16 mouse cellular contexts compared by ENCODE assay signal in genomic region chrX:103366201-103366600, GRCm38 (mm10). TPM values are rescaled to one million over a fixed set of nuclear protein-coding genes. Genes with fewer than 3 reads are reported as not detected.
DNase-seq lines count a peak whose midpoint lies in the region; ATAC-seq and TF ChIP-seq lines count a peak whose summit lies in the region.
"Had no signal": no experiment of that assay in that cellular context is flagged by ENCODE, and none has a peak within 500 bp of the region (broad histone marks: within the 10 kb centered on the region; RNA-seq: fewer than 3 reads in every experiment).

No protein-coding gene starts in this region.

- no peak overlapping the region for H3K9ac ChIP-seq in hindbrain, postnatal 0 days (replicated peaks; ENCODE audit: low read length)
- no peak overlapping the region for H3K9ac ChIP-seq in hindbrain, embryonic 13.5 days
- H3K9ac ChIP-seq in neural tube, embryonic 11.5 days (ENCODE audit: low read length): no peak overlapping the region
- H3K9ac ChIP-seq in midbrain, postnatal 0 days (replicated peaks; ENCODE audit: low read length, poor library complexity, severe bottlenecking): no peak overlapping the region
- H3K9ac ChIP-seq: limb, embryonic 15.5 days; neural tube, embryonic 13.5 days had no signal

- no peaks in the 10 kb centered on the region for H3K4me1 ChIP-seq in hindbrain, postnatal 0 days (ENCODE audit: insufficient read depth, low read length)
- H3K4me1 ChIP-seq in hindbrain, embryonic 13.5 days (replicated peaks): 0 out of 2 replicates have a peak, but pooled peaks cover 3% of the 10 kb centered on the region
- H3K4me1 ChIP-seq in neural tube, embryonic 11.5 days (ENCODE audit: control insufficient read depth, insufficient read depth, low read length): no peaks in the 10 kb centered on the region
- no peaks in the 10 kb centered on the region for H3K4me1 ChIP-seq in midbrain, postnatal 0 days (ENCODE audit: insufficient read depth, low read length)
- H3K4me1 ChIP-seq: limb, embryonic 15.5 days had no signal

- no peaks in the 10 kb centered on the region for H3K27me3 ChIP-seq in hindbrain, postnatal 0 days (ENCODE audit: insufficient read depth, low read length)
- peaks cover 44% of the 10 kb centered on the region for H3K27me3 ChIP-seq in hindbrain, embryonic 13.5 days
- H3K27me3 ChIP-seq in neural tube, embryonic 11.5 days (ENCODE audit: control insufficient read depth, insufficient read depth, low read length): peaks cover 7% of the 10 kb centered on the region
- H3K27me3 ChIP-seq in midbrain, postnatal 0 days (ENCODE audit: insufficient read depth, low read length): peaks cover 4% of the 10 kb centered on the region; the same call in 1 of the 2 replicates
- H3K27me3 ChIP-seq: limb, embryonic 15.5 days had no signal

- TF ChIP-seq CTCF in hindbrain, postnatal 0 days (IDR thresholded peaks at IDR 0.05; ENCODE audit: low read depth): no peak
- no peak for TF ChIP-seq CTCF in midbrain, postnatal 0 days (IDR thresholded peaks at IDR 0.05)

- DNase-seq in hindbrain, postnatal 0 days (ENCODE audit: low spot score): peak; percentile 48
- peak; percentile 12 for DNase-seq in neural tube, embryonic 11.5 days (ENCODE audit: low spot score)
- DNase-seq in neural tube, embryonic 10.5 days (ENCODE audit: extremely low spot score, low spot score): no peak
- peak; percentile 35 for DNase-seq in adrenal gland, adult 8-10 months
- DNase-seq in midbrain, postnatal 0 days (ENCODE audit: low spot score): peak; percentile 58
- no peak for DNase-seq in T-cell, adult 2 months (ENCODE audit: low spot score)
- no peak for DNase-seq in yolk sac, embryonic 10.5 days (ENCODE audit: low spot score)
- DNase-seq: cerebellum, postnatal 36 days; heart, adult 11 months; kidney, postnatal 4 days had no signal

- ATAC-seq in hindbrain, postnatal 0 days: no peak
- no peak for ATAC-seq in hindbrain, embryonic 13.5 days (ENCODE audit: low FRiP score)
- ATAC-seq in neural tube, embryonic 11.5 days (ENCODE audit: insufficient read depth, low FRiP score, low TSS enrichment): no peak
- ATAC-seq in midbrain, postnatal 0 days (ENCODE audit: low FRiP score): no peak

- H3K9me3 ChIP-seq in hindbrain, postnatal 0 days (ENCODE audit: low read length): no peaks in the 10 kb centered on the region
- no peaks in the 10 kb centered on the region for H3K9me3 ChIP-seq in hindbrain, embryonic 13.5 days
- H3K9me3 ChIP-seq in neural tube, embryonic 11.5 days (ENCODE audit: control insufficient read depth, low read length): no peaks in the 10 kb centered on the region
- no peaks in the 10 kb centered on the region for H3K9me3 ChIP-seq in midbrain, postnatal 0 days (ENCODE audit: low read length)
- H3K9me3 ChIP-seq: limb, embryonic 15.5 days; neural tube, embryonic 13.5 days had no signal

- no peak overlapping the region for H3K27ac ChIP-seq in hindbrain, postnatal 0 days
- no peak overlapping the region for H3K27ac ChIP-seq in hindbrain, embryonic 13.5 days
- no peak overlapping the region for H3K27ac ChIP-seq in neural tube, embryonic 11.5 days (ENCODE audit: low read depth, low read length)
- H3K27ac ChIP-seq in midbrain, postnatal 0 days (ENCODE audit: low read depth, low read length): no peak overlapping the region
- H3K27ac ChIP-seq: limb, embryonic 15.5 days; neural tube, embryonic 13.5 days had no signal

- H3K36me3 ChIP-seq in hindbrain, postnatal 0 days (ENCODE audit: insufficient read depth, low read length): no peaks in the 10 kb centered on the region
- no peaks in the 10 kb centered on the region for H3K36me3 ChIP-seq in hindbrain, embryonic 13.5 days
- H3K36me3 ChIP-seq in neural tube, embryonic 11.5 days (ENCODE audit: control insufficient read depth, insufficient read depth, low read length): no peaks in the 10 kb centered on the region
- no peaks in the 10 kb centered on the region for H3K36me3 ChIP-seq in midbrain, postnatal 0 days (ENCODE audit: insufficient read depth, low read length)
- H3K36me3 ChIP-seq: limb, embryonic 15.5 days; neural tube, embryonic 13.5 days had no signal

- no peak overlapping the region for H3K4me2 ChIP-seq in hindbrain, postnatal 0 days (ENCODE audit: low read depth, low read length)
- no peak overlapping the region for H3K4me2 ChIP-seq in hindbrain, embryonic 13.5 days
- no peak overlapping the region for H3K4me2 ChIP-seq in neural tube, embryonic 11.5 days (ENCODE audit: low read depth)
- H3K4me2 ChIP-seq in midbrain, postnatal 0 days (ENCODE audit: low read depth, low read length, poor library complexity, severe bottlenecking): no peak overlapping the region
- H3K4me2 ChIP-seq: limb, embryonic 15.5 days; neural tube, embryonic 13.5 days had no signal

- H3K4me3 ChIP-seq in hindbrain, postnatal 0 days (ENCODE audit: low read length): no peak overlapping the region
- no peak overlapping the region for H3K4me3 ChIP-seq in hindbrain, embryonic 13.5 days
- no peak overlapping the region for H3K4me3 ChIP-seq in neural tube, embryonic 11.5 days (ENCODE audit: low read depth, low read length)
- H3K4me3 ChIP-seq in midbrain, postnatal 0 days (ENCODE audit: low read depth, low read length): no peak overlapping the region
- H3K4me3 ChIP-seq: limb, embryonic 15.5 days; neural tube, embryonic 13.5 days had no signal

- 36% methylated on average over 5 of the region's 5 CpGs for WGBS in hindbrain, postnatal 0 days
- WGBS in hindbrain, embryonic 13.5 days: 33% methylated on average over 5 of the region's 5 CpGs
- 54% methylated on average over 5 of the region's 5 CpGs for WGBS in neural tube, embryonic 11.5 days
- 49% methylated on average over 5 of the region's 5 CpGs for WGBS in midbrain, postnatal 0 days

RNA-seq across cellular contexts. Expression of gene Chic1, which starts 9.9 kb away (rescaled TPM):
- 8.1 and 8.7 TPM in 2 replicates for total RNA-seq in hindbrain, postnatal 0 days (2014; rRNA removed)
- polyA plus RNA-seq in hindbrain, postnatal 0 days (2015; fragmentation: Nextera tagmentation; extraction: Ambion mirVana): 4.5 and 4.9 TPM in 2 replicates
- polyA plus RNA-seq in hindbrain, embryonic 13.5 days (2015; fragmentation: Nextera tagmentation; extraction: Ambion mirVana): 8.8 and 9.4 TPM in 2 replicates
- polyA plus RNA-seq in neural tube, embryonic 11.5 days (2014; fragmentation: Nextera tagmentation; extraction: Ambion mirVana): 5.3 and 5.6 TPM in 2 replicates
- 10 to 100 TPM in 2 of 4 experiments, 1 to 10 TPM in 2; 7.5 to 11.9 (median 9.9) TPM for total RNA-seq in adrenal gland, adult 8-10 months (2022)
- total RNA-seq in midbrain, postnatal 0 days (2014; rRNA removed): 9.7 and 13.7 TPM in 2 replicates
- polyA plus RNA-seq in midbrain, postnatal 0 days (2015; fragmentation: Nextera tagmentation; extraction: Ambion mirVana): 3.3 and 5.1 TPM in 2 replicates

RNA-seq across cellular contexts. Expression of gene Cdx4, which starts 45.0 kb away (rescaled TPM):
- not detected in 2 replicates for total RNA-seq in hindbrain, postnatal 0 days (2014; rRNA removed)
- polyA plus RNA-seq in hindbrain, postnatal 0 days (2015; fragmentation: Nextera tagmentation; extraction: Ambion mirVana): not detected in 2 replicates
- polyA plus RNA-seq in hindbrain, embryonic 13.5 days (2015; fragmentation: Nextera tagmentation; extraction: Ambion mirVana): not detected in 2 replicates
- polyA plus RNA-seq in neural tube, embryonic 11.5 days (2014; fragmentation: Nextera tagmentation; extraction: Ambion mirVana): not detected in 2 replicates
- total RNA-seq in adrenal gland, adult 8-10 months (2022): not detected
- not detected in 2 replicates for total RNA-seq in midbrain, postnatal 0 days (2014; rRNA removed)
- not detected in 2 replicates for polyA plus RNA-seq in midbrain, postnatal 0 days (2015; fragmentation: Nextera tagmentation; extraction: Ambion mirVana)
- polyA plus RNA-seq: limb, embryonic 15.5 days; neural tube, embryonic 13.5 days; small intestine, adult 2 months; testis, adult 2 months had no signal

RNA-seq across cellular contexts. Expression of gene Tsx, which starts 48.1 kb away (rescaled TPM):
- not detected in 2 replicates for total RNA-seq in hindbrain, postnatal 0 days (2014; rRNA removed)
- polyA plus RNA-seq in hindbrain, postnatal 0 days (2015; fragmentation: Nextera tagmentation; extraction: Ambion mirVana): 0.43 TPM in 1 of 2 replicates, not detected in the other
- polyA plus RNA-seq in hindbrain, embryonic 13.5 days (2015; fragmentation: Nextera tagmentation; extraction: Ambion mirVana): 0.43 TPM in 1 of 2 replicates, not detected in the other
- 0.29 and 0.82 TPM in 2 replicates for polyA plus RNA-seq in neural tube, embryonic 11.5 days (2014; fragmentation: Nextera tagmentation; extraction: Ambion mirVana)
- total RNA-seq in adrenal gland, adult 8-10 months (2022): under 1 TPM in 3 of 4 experiments, not detected in 1; 0.52 to 0.89 (median 0.62) TPM
- total RNA-seq in midbrain, postnatal 0 days (2014; rRNA removed): not detected in 2 replicates
- polyA plus RNA-seq in midbrain, postnatal 0 days (2015; fragmentation: Nextera tagmentation; extraction: Ambion mirVana): 0.20 and 0.21 TPM in 2 replicates

RNA-seq across cellular contexts. Expression of gene Gm26992, which starts 55.6 kb away (rescaled TPM):
- total RNA-seq in hindbrain, postnatal 0 days (2014; rRNA removed): not detected in 2 replicates
- not detected in 2 replicates for polyA plus RNA-seq in hindbrain, postnatal 0 days (2015; fragmentation: Nextera tagmentation; extraction: Ambion mirVana)
- not detected in 2 replicates for polyA plus RNA-seq in hindbrain, embryonic 13.5 days (2015; fragmentation: Nextera tagmentation; extraction: Ambion mirVana)
- not detected in 2 replicates for polyA plus RNA-seq in neural tube, embryonic 11.5 days (2014; fragmentation: Nextera tagmentation; extraction: Ambion mirVana)
- not detected for total RNA-seq in adrenal gland, adult 8-10 months (2022)
- 2.0 TPM in 1 of 2 replicates, not detected in the other for total RNA-seq in midbrain, postnatal 0 days (2014; rRNA removed)
- 0.63 TPM in 1 of 2 replicates, not detected in the other for polyA plus RNA-seq in midbrain, postnatal 0 days (2015; fragmentation: Nextera tagmentation; extraction: Ambion mirVana)
- total RNA-seq: ES-E14 had no signal
- polyA plus RNA-seq: limb, embryonic 15.5 days; neural tube, embryonic 13.5 days; small intestine, adult 2 months had no signal

Comparison
In these comparisons a context has a peak if more than half of its experiments do, and no peak if none do; other contexts are left out.
1. DNase-seq: peak in hindbrain, postnatal 0 days (single experiment), neural tube, embryonic 11.5 days (single experiment), adrenal gland, adult 8-10 months (single experiment) and midbrain, postnatal 0 days (single experiment); none in neural tube, embryonic 10.5 days (single experiment), T-cell, adult 2 months (single experiment) and yolk sac, embryonic 10.5 days (single experiment).